Mouse (Mus musculus) erythroblast, embryonic 14.5 days (primary cell): ENCODE data around the gene Cldn1.

Experiments used
- GATA1 ChIP-seq: IDR thresholded peaks from 2 replicates; pipeline ENCODE4 v1.6.1; 2012; ENCODE audit warnings: low read length, inconsistent platforms, mixed read lengths
- TAL1 ChIP-seq: IDR thresholded peaks from 3 replicates; pipeline ENCODE4 v1.6.1; 2012; ENCODE audit warnings: low read length, inconsistent platforms, mixed read lengths

- TF ChIP-seq GATA1: no peak
- TF ChIP-seq TAL1: no peak
Measured at GRCm38 (mm10) chr16:26360694-26361093, 10.9 kb downstream of the Cldn1 start.
